Comparison of ENCODE assay signal across 16 mouse cellular contexts in the genomic region with DNA sequence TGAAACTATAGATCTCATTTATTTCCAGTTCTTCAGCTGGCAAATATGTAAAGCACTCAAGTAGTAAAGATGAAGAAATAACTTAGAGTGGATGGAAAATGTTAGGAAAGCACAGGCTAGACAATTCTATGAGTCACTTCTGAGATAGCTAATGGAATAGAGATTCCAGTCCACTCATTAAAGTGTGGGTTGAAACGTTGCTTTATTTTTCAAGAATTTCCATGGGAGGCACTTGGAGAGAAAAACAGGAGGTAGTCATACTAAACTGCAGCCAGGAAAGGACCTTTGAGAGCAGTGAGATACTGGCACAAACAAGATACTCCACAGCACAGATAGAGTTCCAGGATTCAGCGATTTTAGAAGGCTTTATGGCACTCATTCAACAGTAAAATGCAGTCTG.
DNase-seq lines count a peak whose midpoint lies in the region; ATAC-seq and TF ChIP-seq lines count a peak whose summit lies in the region.
"Had no signal": no experiment of that assay in that cellular context is flagged by ENCODE, and none has a peak within 500 bp of the region (broad histone marks: within the 10 kb centered on the region; RNA-seq: fewer than 3 reads in every experiment).

No protein-coding gene starts in this region.

- no peak overlapping the region for H3K4me3 ChIP-seq in embryonic facial prominence, embryonic 14.5 days (ENCODE audit: low read depth, low read length)
- H3K4me3 ChIP-seq in embryonic facial prominence, embryonic 10.5 days, result no peak overlapping the region
- H3K4me3 ChIP-seq in heart, embryonic 12.5 days, result no peak overlapping the region
- no peak overlapping the region for H3K4me3 ChIP-seq in heart, postnatal 0 days (ENCODE audit: low read depth, low read length)
- H3K4me3 ChIP-seq: erythroblast, embryonic 14.5 days; liver, embryonic 15.5 days; midbrain, embryonic 15.5 days had no signal

- WGBS in embryonic facial prominence, embryonic 14.5 days, result 50% methylated on average over 2 of the region's 2 CpGs
- 72% methylated on average over 2 of the region's 2 CpGs for WGBS in embryonic facial prominence, embryonic 10.5 days
- WGBS in heart, embryonic 12.5 days, result 34% methylated on average over 2 of the region's 2 CpGs
- 34% methylated on average over 2 of the region's 2 CpGs for WGBS in heart, postnatal 0 days

- no peak overlapping the region for H3K27ac ChIP-seq in embryonic facial prominence, embryonic 14.5 days (replicated peaks; ENCODE audit: low read depth, low read length)
- H3K27ac ChIP-seq in embryonic facial prominence, embryonic 10.5 days (replicated peaks), result no peak overlapping the region
- H3K27ac ChIP-seq in heart, embryonic 12.5 days (ENCODE audit: poor library complexity, severe bottlenecking), result peak overlapping the region; percentile 60; the same call in 1 of the 2 replicates
- H3K27ac ChIP-seq in heart, postnatal 0 days (ENCODE audit: low read depth), result peak overlapping the region; percentile 16; the same call in 1 of the 2 replicates
- H3K27ac ChIP-seq: liver, embryonic 15.5 days; midbrain, embryonic 15.5 days had no signal

- no peaks in the 10 kb centered on the region for H3K4me1 ChIP-seq in embryonic facial prominence, embryonic 14.5 days (ENCODE audit: control insufficient read depth, insufficient read depth, low read length)
- H3K4me1 ChIP-seq in embryonic facial prominence, embryonic 10.5 days, result no peaks in the 10 kb centered on the region
- no peaks in the 10 kb centered on the region for H3K4me1 ChIP-seq in heart, embryonic 12.5 days (replicated peaks)
- no peaks in the 10 kb centered on the region for H3K4me1 ChIP-seq in heart, postnatal 0 days (ENCODE audit: control insufficient read depth, insufficient read depth)
- H3K4me1 ChIP-seq: liver, embryonic 15.5 days; midbrain, embryonic 15.5 days had no signal

- in situ Hi-C loops in Patski (cut with MboI; ENCODE audit: low pct_unique_long_range_greater_than_20kb), result loop anchor here (5.0 to 10.0 kb wide), 3 partner anchors 122 to 174 kb away; partner anchors contain the start of gene Col5a2

- no peaks in the 10 kb centered on the region for H3K36me3 ChIP-seq in embryonic facial prominence, embryonic 14.5 days (ENCODE audit: control insufficient read depth, insufficient read depth, low read length)
- no peaks in the 10 kb centered on the region for H3K36me3 ChIP-seq in embryonic facial prominence, embryonic 10.5 days (replicated peaks)
- H3K36me3 ChIP-seq in heart, embryonic 12.5 days, result no peaks in the 10 kb centered on the region
- H3K36me3 ChIP-seq in heart, postnatal 0 days (replicated peaks; ENCODE audit: control insufficient read depth, insufficient read depth, low read length), result no peaks in the 10 kb centered on the region
- H3K36me3 ChIP-seq: liver, embryonic 15.5 days; midbrain, embryonic 15.5 days had no signal

- no peak for TF ChIP-seq CTCF in Patski (IDR thresholded peaks at IDR 0.05)
- TF ChIP-seq CTCF in heart, postnatal 0 days (IDR thresholded peaks at IDR 0.05; ENCODE audit: low read depth), result no peak

- peak; percentile 67 for DNase-seq in embryonic facial prominence, embryonic 14.5 days (ENCODE audit: low spot score)
- no peak for DNase-seq in embryonic facial prominence, embryonic 10.5 days (ENCODE audit: low spot score)
- DNase-seq in heart, postnatal 4 days, result no peak
- DNase-seq in Patski (ENCODE audit: low read depth, low spot score), result no peak
- no peak for DNase-seq in heart, postnatal 0 days (ENCODE audit: low spot score)
- DNase-seq in layer of hippocampus, adult 8-10 months (ENCODE audit: low spot score in 2 of 2), result no peak
- DNase-seq in layer of hippocampus, adult 9-11 months, result no peak
- DNase-seq: adrenal gland, adult 8-10 months; cerebellum, adult 8-10 months; kidney, adult 2 months; kidney, postnatal 25 days; layer of hippocampus, postnatal 36 days had no signal

- no peak overlapping the region for H3K9ac ChIP-seq in embryonic facial prominence, embryonic 14.5 days (ENCODE audit: low read depth, low read length)
- no peak overlapping the region for H3K9ac ChIP-seq in heart, embryonic 12.5 days
- no peak overlapping the region for H3K9ac ChIP-seq in heart, postnatal 0 days (replicated peaks; ENCODE audit: low read depth, low read length)
- H3K9ac ChIP-seq: liver, embryonic 15.5 days; midbrain, embryonic 15.5 days had no signal

- no peak for TF ChIP-seq EP300 in heart, postnatal 0 days (IDR thresholded peaks at IDR 0.05; ENCODE audit: low read depth)

- CTCF ChIA-PET in Patski (lab: Charles Lee), result interaction anchor here (1.1 to 2.0 kb wide), 4 partner anchors 23 to 196 kb away, joined by 3 to 6 read pairs (median 4); no protein-coding TSS in a partner anchor

- H3K27me3 ChIP-seq in embryonic facial prominence, embryonic 14.5 days (replicated peaks; ENCODE audit: control insufficient read depth, insufficient read depth, low read length), result no peaks in the 10 kb centered on the region
- H3K27me3 ChIP-seq in embryonic facial prominence, embryonic 10.5 days (replicated peaks; ENCODE audit: low read depth, poor library complexity, severe bottlenecking), result no peaks in the 10 kb centered on the region
- H3K27me3 ChIP-seq in heart, embryonic 12.5 days (replicated peaks), result no peaks in the 10 kb centered on the region
- no peaks in the 10 kb centered on the region for H3K27me3 ChIP-seq in Patski
- no peaks in the 10 kb centered on the region for H3K27me3 ChIP-seq in heart, postnatal 0 days (ENCODE audit: control insufficient read depth, insufficient read depth, low read length)
- H3K27me3 ChIP-seq: liver, embryonic 15.5 days; midbrain, embryonic 15.5 days had no signal

- no peak overlapping the region for H3K4me2 ChIP-seq in embryonic facial prominence, embryonic 14.5 days (ENCODE audit: low read depth, low read length)
- H3K4me2 ChIP-seq in heart, embryonic 12.5 days, result no peak overlapping the region
- H3K4me2 ChIP-seq in heart, postnatal 0 days (ENCODE audit: low read depth, low read length), result no peak overlapping the region
- H3K4me2 ChIP-seq: liver, embryonic 15.5 days; midbrain, embryonic 15.5 days had no signal

- no peak for ATAC-seq in embryonic facial prominence, embryonic 14.5 days (ENCODE audit: low read depth)
- peak; percentile 53; the same call in 1 of the 2 replicates for ATAC-seq in heart, embryonic 12.5 days (ENCODE audit: insufficient number of reproducible peaks, low FRiP score)
- peak; percentile 47 for ATAC-seq in Patski
- ATAC-seq in heart, postnatal 0 days (ENCODE audit: insufficient read depth, low read depth), result no peak
- ATAC-seq: midbrain, embryonic 15.5 days had no signal

- H3K9me3 ChIP-seq in embryonic facial prominence, embryonic 14.5 days (ENCODE audit: control insufficient read depth, low read length), result no peaks in the 10 kb centered on the region
- H3K9me3 ChIP-seq in embryonic facial prominence, embryonic 10.5 days, result no peaks in the 10 kb centered on the region
- H3K9me3 ChIP-seq in heart, embryonic 12.5 days (replicated peaks), result no peaks in the 10 kb centered on the region
- H3K9me3 ChIP-seq in heart, postnatal 0 days (replicated peaks; ENCODE audit: control insufficient read depth, low read length), result no peaks in the 10 kb centered on the region
- H3K9me3 ChIP-seq: liver, embryonic 15.5 days; midbrain, embryonic 15.5 days had no signal

- POLR2A ChIA-PET in Patski (lab: Charles Lee), result no interaction called here

Comparison
In these comparisons a context has a peak if more than half of its experiments do, and no peak if none do; other contexts are left out.
1. ATAC-seq: peak in heart, embryonic 12.5 days (single experiment) and Patski (single experiment); none in embryonic facial prominence, embryonic 14.5 days (single experiment) and heart, postnatal 0 days (single experiment).
2. H3K27ac ChIP-seq: peak in heart, embryonic 12.5 days (single experiment) and heart, postnatal 0 days (single experiment); none in embryonic facial prominence, embryonic 14.5 days (single experiment) and embryonic facial prominence, embryonic 10.5 days (single experiment).